Comparison of ENCODE assay signal across 7 mouse cellular contexts in genomic region chr16:76454741-76455465, GRCm38 (mm10).
DNase-seq lines count a peak whose midpoint lies in the region; ATAC-seq and TF ChIP-seq lines count a peak whose summit lies in the region.

No protein-coding gene starts in this region.

- TF ChIP-seq CTCF in layer of hippocampus, adult 2 months (conservative IDR thresholded peaks at IDR 0.05), result no peak

- peak; percentile 96 for DNase-seq in kidney, adult 11 months
- peak; percentile 25 to 41 for DNase-seq in heart, postnatal 14 days
- DNase-seq in limb, embryonic 11.5 days (ENCODE audit: low spot score), result peak; percentile 37
- peak; percentile 73 for DNase-seq in urinary bladder, postnatal 14 days (ENCODE audit: low spot score)
- no peak for DNase-seq in layer of hippocampus, adult 2 months (ENCODE audit: low spot score in 2 of 2)

- intact Hi-C loops in heart, postnatal 14 days (cut with DNase I), result no loop called here

- no peaks in the 10 kb centered on the region for H3K36me3 ChIP-seq in kidney, embryonic 14.5 days (ENCODE audit: control insufficient read depth, insufficient read depth, low read length)
- no peaks in the 10 kb centered on the region for H3K36me3 ChIP-seq in limb, embryonic 11.5 days (ENCODE audit: control insufficient read depth, insufficient read depth, low read length)

- H3K9me3 ChIP-seq in kidney, embryonic 14.5 days (ENCODE audit: control insufficient read depth, low read length), result peaks cover 3% of the 10 kb centered on the region; the same call in 1 of the 2 replicates
- no peaks in the 10 kb centered on the region for H3K9me3 ChIP-seq in limb, embryonic 11.5 days (ENCODE audit: control insufficient read depth, low read length)

- H3K4me2 ChIP-seq in kidney, embryonic 14.5 days (replicated peaks; ENCODE audit: low read depth, low read length), result no peak overlapping the region
- no peak overlapping the region for H3K4me2 ChIP-seq in limb, embryonic 11.5 days (ENCODE audit: low read depth, severe bottlenecking)

- H3K9ac ChIP-seq in kidney, embryonic 14.5 days (ENCODE audit: low read depth, low read length), result no peak overlapping the region
- H3K9ac ChIP-seq in limb, embryonic 11.5 days (ENCODE audit: low read length), result no peak overlapping the region

- 45% methylated on average over 17 of the region's 17 CpGs for WGBS in kidney, embryonic 14.5 days
- WGBS in limb, embryonic 11.5 days, result 38% methylated on average over 17 of the region's 17 CpGs

- H3K27me3 ChIP-seq in kidney, embryonic 14.5 days (ENCODE audit: control insufficient read depth, insufficient read depth, low read length), result no peaks in the 10 kb centered on the region
- no peaks in the 10 kb centered on the region for H3K27me3 ChIP-seq in limb, embryonic 11.5 days (ENCODE audit: control insufficient read depth, insufficient read depth, low read length)

- H3K4me1 ChIP-seq in kidney, embryonic 14.5 days (ENCODE audit: control insufficient read depth, insufficient read depth, low read length), result 0 out of 2 replicates have a peak, but pooled peaks cover 7% of the 10 kb centered on the region
- 0 out of 2 replicates have a peak, but pooled peaks cover 7% of the 10 kb centered on the region for H3K4me1 ChIP-seq in limb, embryonic 11.5 days (ENCODE audit: control insufficient read depth, insufficient read depth, low read length)

- no peak for ATAC-seq in kidney, embryonic 14.5 days (ENCODE audit: low FRiP score, low TSS enrichment)
- ATAC-seq in limb, embryonic 11.5 days (ENCODE audit: insufficient number of reproducible peaks, low FRiP score, low TSS enrichment, low read depth), result no peak
- ATAC-seq in granulocyte monocyte progenitor cell, adult 5-6 weeks (replicated peaks; ENCODE audit: poor library complexity, severe bottlenecking), result no peak

- no peak overlapping the region; the same call in 1 of the 2 replicates for H3K27ac ChIP-seq in kidney, embryonic 14.5 days (ENCODE audit: low read depth, low read length)
- H3K27ac ChIP-seq in limb, embryonic 11.5 days (replicated peaks; ENCODE audit: low read depth, low read length), result no peak overlapping the region
- no peak overlapping the region for H3K27ac ChIP-seq in layer of hippocampus, adult 2 months

- H3K4me3 ChIP-seq in kidney, embryonic 14.5 days (ENCODE audit: low read length), result no peak overlapping the region
- no peak overlapping the region for H3K4me3 ChIP-seq in limb, embryonic 11.5 days (ENCODE audit: low read depth, low read length)
- no peak overlapping the region for H3K4me3 ChIP-seq in layer of hippocampus, adult 2 months

Comparison
In these comparisons a context has a peak if more than half of its experiments do, and no peak if none do; other contexts are left out.
1. DNase-seq: peak in kidney, adult 11 months (single experiment), heart, postnatal 14 days (2 of 2), limb, embryonic 11.5 days (single experiment) and urinary bladder, postnatal 14 days (single experiment); none in layer of hippocampus, adult 2 months (0 of 2).